Mouse (Mus musculus) olfactory bulb, adult 2 months (tissue): Measurements from ENCODE around the gene Nt5e.

Experiments used
- CTCF ChIP-seq: fragments of 200-500 bp; IDR thresholded peaks from 2 replicates; pipeline ENCODE4 v1.5.1; 2012; ENCODE audit warnings: low read depth, mild to moderate bottlenecking, low read length, moderate library complexity; ENCODE audit not compliant: insufficient read depth
- POLR2A ChIP-seq: fragments of 200-500 bp; IDR thresholded peaks from 2 replicates; pipeline ENCODE4 v1.6.1; 2012; ENCODE audit warnings: mild to moderate bottlenecking, low read depth, low read length, moderate library complexity; ENCODE audit not compliant: insufficient read depth

DNA sequence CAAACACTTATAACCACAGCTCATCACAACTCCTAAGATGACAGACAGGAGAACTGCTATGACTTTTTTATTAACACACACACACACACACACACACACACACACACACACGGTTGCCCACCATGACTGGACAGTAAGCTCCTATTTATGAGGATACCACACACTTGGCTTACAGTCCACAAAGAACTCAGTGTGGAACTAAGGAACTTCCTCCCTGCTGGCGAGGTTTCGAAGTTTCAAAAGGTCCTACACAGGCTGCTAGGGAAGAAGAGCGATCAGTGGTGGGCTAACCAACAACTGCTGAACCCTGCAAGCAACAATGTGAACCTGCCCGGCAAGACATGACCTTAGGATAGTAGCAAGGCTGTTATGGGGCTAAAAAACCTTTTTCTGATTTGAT is 50.5 kb downstream of the Nt5e start:
- no peak for TF ChIP-seq CTCF
- no peak for TF ChIP-seq POLR2A
